Mouse (Mus musculus) kidney, adult 2 months (tissue): ENCODE measurements around the gene Alox5.

Source experiments
- CTCF ChIP-seq: fragments of 200-500 bp; conservative IDR thresholded peaks from 2 replicates; pipeline ENCODE4 v1.5.1; 2011; ENCODE audit warnings: low read depth, mild to moderate bottlenecking, control low read depth, low read length, moderate library complexity, mixed read lengths; ENCODE audit not compliant: insufficient read depth, insufficient read length
- POLR2A ChIP-seq: fragments of 200-500 bp; IDR thresholded peaks from one replicate; pipeline ENCODE4 v1.6.1; 2011; ENCODE audit warnings: low read depth, low read length, control low read depth

GRCm38 (mm10) chr6:116380157-116380556 is 80.8 kb downstream of the Alox5 start:
- TF ChIP-seq POLR2A = no peak
- no peak for TF ChIP-seq CTCF
